Mouse (Mus musculus) urinary bladder, postnatal 10 days (tissue): ENCODE results near the gene Tent5b.
A peak's percentile ranks its signal among the peaks of the same experiment; 100 is the strongest.

Experiments used
- DNase-seq: peaks from one replicate; pipeline ENCODE4 v3.0.0; 2022; ENCODE audit warnings: low spot score

Gene Tent5b

GRCm38 (mm10) chr4:133471135-133471821, 8.7 kb upstream of the Tent5b start:
- DNase-seq, result no peak

GRCm38 (mm10) chr4:133473833-133474232, 6.1 kb upstream of the Tent5b start:
- DNase-seq, result no peak

DNA sequence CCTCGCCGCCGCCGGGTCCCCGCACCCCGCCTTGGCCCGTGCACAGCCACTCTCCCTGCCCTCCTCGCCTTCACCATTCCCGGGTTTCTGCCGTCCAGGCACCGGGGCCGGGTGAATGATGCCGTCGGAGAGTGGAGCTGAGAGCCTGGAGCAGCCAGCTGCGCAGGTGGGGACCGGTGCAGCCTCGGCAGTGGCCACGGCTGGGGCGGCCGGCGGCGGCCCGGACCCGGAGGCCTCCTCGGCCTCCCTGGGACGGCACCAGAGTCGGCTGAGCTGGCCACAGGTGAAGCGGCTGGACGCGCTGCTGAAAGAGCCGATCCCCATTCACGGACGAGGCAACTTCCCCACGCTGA, 229 bp downstream of the Tent5b start:
- no peak for DNase-seq

- no peak for DNase-seq
These were observed 822 bp downstream of the Tent5b start for GRCm38 (mm10) chr4:133480754-133481153.

- no peak for DNase-seq
These were observed 1.6 kb downstream of the Tent5b start for GRCm38 (mm10) chr4:133481488-133481887.

DNA sequence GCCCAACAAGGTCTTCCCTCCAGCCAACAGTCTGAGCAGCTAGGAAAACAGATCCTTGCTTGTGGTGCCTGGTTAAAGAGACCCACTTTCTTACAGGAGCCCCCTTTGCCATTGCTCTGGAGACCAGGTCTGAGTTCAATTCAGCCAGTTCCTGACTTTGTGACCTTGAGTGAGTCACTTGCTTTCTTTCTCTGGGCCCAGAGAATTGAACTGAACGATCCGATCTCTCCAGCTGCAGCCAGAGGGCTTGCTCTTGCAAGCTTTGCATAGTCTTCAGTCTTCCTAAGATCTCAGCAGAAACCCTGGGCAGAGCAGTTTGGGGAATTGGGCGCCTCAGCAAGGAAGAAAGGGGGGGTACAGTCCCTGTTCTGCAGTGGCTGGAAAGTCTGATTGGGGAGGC, 2.5 kb downstream of the Tent5b start:
- no peak for DNase-seq

- no peak for DNase-seq
These were observed 4.5 kb downstream of the Tent5b start for GRCm38 (mm10) chr4:133484266-133485025.

- no peak for DNase-seq
These were observed 5.9 kb downstream of the Tent5b start for GRCm38 (mm10) chr4:133485691-133486425.

- no peak for DNase-seq
These were observed 6.9 kb downstream of the Tent5b start for GRCm38 (mm10) chr4:133486673-133487357.

GRCm38 (mm10) chr4:133488619-133489392, 8.9 kb downstream of the Tent5b start:
- DNase-seq, result no peak

DNA sequence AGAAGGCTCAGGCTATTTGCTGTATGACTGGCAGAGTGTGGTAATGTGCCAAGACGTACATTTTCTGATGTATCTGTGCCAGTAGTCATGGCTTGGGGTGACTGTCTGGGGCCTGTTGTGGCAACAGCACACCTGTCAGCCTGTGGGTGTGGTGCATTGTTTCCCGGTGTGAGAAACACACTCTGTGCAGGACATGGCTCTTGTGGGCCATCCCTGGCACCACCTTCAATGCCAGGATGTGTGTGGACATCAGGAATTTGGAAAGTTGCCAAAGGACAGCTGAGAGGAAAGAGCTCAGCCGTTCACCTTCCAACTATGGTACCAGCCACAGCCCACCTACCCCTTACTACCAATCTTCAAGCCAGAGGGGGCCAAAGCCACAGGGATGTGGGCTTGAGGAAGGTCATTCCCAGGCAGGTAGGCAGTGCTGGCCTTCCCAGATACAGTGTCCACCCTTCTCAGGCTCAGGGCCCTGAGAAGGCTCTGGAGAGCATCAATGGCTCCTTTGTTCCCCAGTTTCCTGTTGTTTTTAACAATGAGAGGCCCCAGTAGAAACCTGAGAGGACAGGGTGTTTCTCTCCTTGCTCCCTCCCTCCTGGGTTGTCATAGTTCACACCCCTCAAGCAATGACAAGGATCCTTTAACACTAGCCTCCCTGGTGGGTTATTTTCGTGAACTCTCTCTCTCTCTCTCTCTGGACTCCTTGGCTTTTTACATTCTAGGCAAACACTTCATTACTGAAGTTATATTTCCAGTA, 9.7 kb downstream of the Tent5b start:
- no peak for DNase-seq

GRCm38 (mm10) chr4:133491800-133492199, 11.9 kb downstream of the Tent5b start:
- no peak for DNase-seq

GRCm38 (mm10) chr4:133493895-133494294, 14.0 kb downstream of the Tent5b start:
- DNase-seq, result no peak

DNA sequence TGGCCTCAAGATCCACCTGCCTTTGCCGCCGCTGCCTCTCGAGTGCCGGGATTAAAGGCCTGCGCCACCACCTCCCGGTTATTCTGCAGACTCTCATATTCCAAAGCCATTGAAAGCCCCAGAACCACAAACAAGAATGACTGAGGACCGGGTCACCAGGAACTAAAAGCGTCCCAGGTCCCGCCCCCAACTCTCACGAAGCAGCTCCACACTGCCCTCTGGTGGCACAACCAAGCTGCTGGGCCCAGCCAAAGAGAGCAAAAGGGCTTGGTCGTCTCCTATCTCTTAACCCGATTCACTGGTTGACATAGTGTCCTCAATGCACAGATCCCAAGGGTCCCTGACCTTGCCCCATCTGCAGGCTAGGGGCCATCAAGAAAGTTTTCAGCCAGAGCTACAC, 14.5 kb downstream of the Tent5b start:
- DNase-seq, result peak; percentile 79

- no peak for DNase-seq
These were observed 14.9 kb downstream of the Tent5b start for GRCm38 (mm10) chr4:133494867-133495266.

GRCm38 (mm10) chr4:133495711-133496110, 15.8 kb downstream of the Tent5b start:
- DNase-seq, result no peak

DNA sequence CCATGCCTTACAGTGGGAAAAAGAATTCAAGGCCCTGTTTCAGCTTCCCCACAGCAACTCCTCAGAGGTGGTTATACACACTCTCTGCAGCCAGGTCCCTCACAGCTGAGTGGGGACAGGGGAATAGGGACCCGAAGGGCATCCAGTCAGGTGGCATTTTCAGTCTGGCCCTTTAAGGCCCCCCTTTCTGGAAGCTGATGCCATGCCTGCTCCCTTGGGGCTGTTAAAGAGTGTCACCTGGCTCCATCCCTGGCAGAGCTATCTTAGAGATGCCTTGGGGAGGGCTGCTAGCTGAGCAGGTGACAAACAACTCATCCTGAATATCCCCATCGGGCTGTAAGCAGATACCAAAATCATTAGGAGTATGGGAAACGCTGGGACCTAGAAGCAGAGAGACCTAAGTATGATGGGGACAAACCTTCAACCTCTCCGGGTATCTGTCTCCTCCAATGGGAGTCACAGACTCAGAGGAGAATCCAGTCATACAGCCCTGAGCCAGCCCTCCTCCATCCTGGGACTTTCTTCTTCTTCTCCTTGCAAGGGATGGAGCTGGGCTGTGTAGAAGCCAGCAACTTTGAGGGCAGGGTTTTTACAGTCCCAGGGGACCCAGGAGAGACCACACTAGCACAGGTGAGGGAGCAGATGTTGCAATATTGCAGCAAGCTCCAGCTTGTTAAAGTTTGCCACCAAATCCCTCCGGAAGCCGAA, 17.0 kb downstream of the Tent5b start:
- no peak for DNase-seq

GRCm38 (mm10) chr4:133497461-133498159, 17.7 kb downstream of the Tent5b start:
- no peak for DNase-seq

GRCm38 (mm10) chr4:133498160-133498724, 18.3 kb downstream of the Tent5b start, which contains the start of gene Trnp1:
Gene Trnp1 (minus strand): TSS chr4:133498550.
- DNase-seq, result peak; percentile 40
